Mouse (Mus musculus) lung, embryonic 14.5 days (tissue): Measurements from ENCODE around the gene Ccdc124. TPM values are rescaled to one million over a fixed set of nuclear protein-coding genes. Genes with fewer than 3 reads are reported as not detected.

Experiments
- ATAC-seq: fragments of 200-750 bp; cut with Nextera tagmentation; 2 replicates; pipeline ENCODE4 v1.8.0; 2017; ENCODE audit warnings: mild to moderate bottlenecking, moderate TSS enrichment, moderate library complexity; ENCODE audit not compliant: insufficient read depth
- DNase-seq: peaks from one replicate; pipeline ENCODE4 v3.0.0-alpha.2; 2015
- H3K27ac ChIP-seq: fragments of 300-500 bp; sonication (generic); 2 replicates; pipeline ENCODE4 v1.5.1; 2014; ENCODE audit warnings: low read depth, mild to moderate bottlenecking, moderate library complexity
- H3K27me3 ChIP-seq: fragments of 300-500 bp; sonication (generic); 2 replicates; pipeline ENCODE4 v1.6.1; 2014; ENCODE audit warnings: low read length, control low read depth; ENCODE audit not compliant: insufficient read depth
- H3K36me3 ChIP-seq: fragments of 300-500 bp; sonication (generic); 2 replicates; pipeline ENCODE4 v1.6.1; 2014; ENCODE audit warnings: control low read depth; ENCODE audit not compliant: insufficient read depth
- H3K4me1 ChIP-seq: fragments of 300-500 bp; sonication (generic); 2 replicates; pipeline ENCODE4 v1.6.1; 2014; ENCODE audit warnings: antibody characterized with exemption, control low read depth; ENCODE audit not compliant: insufficient read depth
- H3K4me2 ChIP-seq: fragments of 300-500 bp; sonication (generic); 2 replicates; pipeline ENCODE4 v1.6.1; 2014; ENCODE audit warnings: mild to moderate bottlenecking
- H3K4me3 ChIP-seq: fragments of 300-500 bp; sonication (generic); 2 replicates; pipeline ENCODE4 v1.5.1; 2014; ENCODE audit warnings: low read depth, low read length
- H3K9ac ChIP-seq: fragments of 300-500 bp; sonication (generic); 2 replicates; pipeline ENCODE4 v1.6.1; 2014
- H3K9me3 ChIP-seq: fragments of 300-500 bp; sonication (generic); 2 replicates; pipeline ENCODE4 v1.6.1; 2016; ENCODE audit warnings: low read depth, low read length, control low read depth
- CTCF ChIP-seq: IDR thresholded peaks from 2 replicates; pipeline ENCODE4 v1.5.1; 2016; ENCODE audit warnings: antibody characterized with exemption, low read depth
- WGBS: fragments of 180-500 bp; shearing (Covaris S2); extraction: QIAGEN DNeasy Blood & Tissue Kit; methylation state at CpG from one replicate; pipeline ENCODE4 v1.1.7; 2014; 5-methylcytosine and 5-hydroxymethylcytosine counted together
- polyA plus RNA-seq: library from polyadenylated mRNA; unstranded; fragments of >200 nt; fragmentation: Nextera tagmentation; extraction: Ambion mirVana; gene quantifications from 2 replicates; pipeline ENCODE4 v1.2.1, GENCODE M21; 2014

Gene Ccdc124
- 121 and 125 TPM in 2 replicates for polyA plus RNA-seq

GRCm38 (mm10) chr8:70873364-70873985 is at the start of gene Ccdc124:
TSS of gene Ccdc124 (minus strand) at chr8:70873935.
- TF ChIP-seq CTCF = peak; percentile 95
- Histone ChIP-seq H3K4me1 (peaks cover 5% of the 10 kb centered on the region; the same call in 1 of the 2 replicates), H3K36me3 (0 out of 2 replicates have a peak, but pooled peaks cover 4% of the 10 kb centered on the region), H3K27me3 (no peaks in the 10 kb centered on the region), H3K4me3 (peak within 1 kb of the TSS; percentile 92), H3K9me3 (no peaks in the 10 kb centered on the region), H3K4me2 (peak within 1 kb of the TSS; percentile 83), H3K9ac (peak within 1 kb of the TSS; percentile 83), H3K27ac (peak within 1 kb of the TSS; percentile 88)
- DNase-seq (peak; percentile 98), ATAC-seq (peak; percentile 90)
- 1% methylated on average over 46 of the region's 46 CpGs for WGBS

GRCm38 (mm10) chr8:70920049-70920922 is 46.6 kb upstream of the Ccdc124 start:
- Histone ChIP-seq H3K36me3 (peaks cover 46% of the 10 kb centered on the region), H3K27me3 (no peaks in the 10 kb centered on the region), H3K9me3 (no peaks in the 10 kb centered on the region), H3K27ac (no peak overlapping the region), H3K4me2 (no peak overlapping the region), H3K9ac (no peak overlapping the region), H3K4me3 (no peak overlapping the region), H3K4me1 (no peaks in the 10 kb centered on the region)
- TF ChIP-seq CTCF = no peak
- peak; percentile 50; the same call in 1 of the 2 replicates for ATAC-seq
- 70% methylated on average over 9 of the region's 9 CpGs for WGBS
- DNase-seq = peak; percentile 39

GRCm38 (mm10) chr8:70914704-70915103 is 41.0 kb upstream of the Ccdc124 start:
- H3K4me2 ChIP-seq = no peak overlapping the region
- no peaks in the 10 kb centered on the region for H3K9me3 ChIP-seq
- no peak overlapping the region for H3K9ac ChIP-seq
- DNase-seq = no peak
- TF ChIP-seq CTCF = no peak
- peaks cover 85% of the 10 kb centered on the region for H3K36me3 ChIP-seq
- ATAC-seq = no peak
- 92% methylated on average over 17 of the region's 17 CpGs for WGBS
- H3K27me3 ChIP-seq = no peaks in the 10 kb centered on the region
- H3K4me1 ChIP-seq = no peaks in the 10 kb centered on the region
- no peak overlapping the region for H3K27ac ChIP-seq
- H3K4me3 ChIP-seq = no peak overlapping the region

- DNase-seq = no peak
- Histone ChIP-seq H3K4me3 (no peak overlapping the region), H3K27ac (no peak overlapping the region), H3K9me3 (no peaks in the 10 kb centered on the region), H3K36me3 (peaks cover 77% of the 10 kb centered on the region), H3K4me2 (no peak overlapping the region), H3K27me3 (no peaks in the 10 kb centered on the region), H3K4me1 (no peaks in the 10 kb centered on the region), H3K9ac (no peak overlapping the region)
- no peak for TF ChIP-seq CTCF
- no peak for ATAC-seq
- 94% methylated on average over 26 of the region's 26 CpGs for WGBS
Measured at GRCm38 (mm10) chr8:70913523-70913922, 39.8 kb upstream of the Ccdc124 start.

- no peak overlapping the region for H3K9ac ChIP-seq
- TF ChIP-seq CTCF = no peak
Measured at GRCm38 (mm10) chr8:70912955-70913354, 39.2 kb upstream of the Ccdc124 start.

GRCm38 (mm10) chr8:70911596-70911995 is 37.9 kb upstream of the Ccdc124 start:
- peaks cover 59% of the 10 kb centered on the region for H3K36me3 ChIP-seq
- DNase-seq (no peak), ATAC-seq (no peak)
- no peak overlapping the region for H3K9ac ChIP-seq
- H3K9me3 ChIP-seq = no peaks in the 10 kb centered on the region
- peak; percentile 47 for TF ChIP-seq CTCF
- no peak overlapping the region for H3K4me3 ChIP-seq
- peaks cover 7% of the 10 kb centered on the region for H3K4me1 ChIP-seq
- H3K4me2 ChIP-seq = no peak overlapping the region
- H3K27ac ChIP-seq = no peak overlapping the region
- H3K27me3 ChIP-seq = no peaks in the 10 kb centered on the region
- WGBS = 78% methylated on average over 5 of the region's 5 CpGs

More at GRCm38 (mm10) chr8:70912955-70913354, 39.2 kb upstream of the Ccdc124 start:
- 90% methylated on average over 30 of the region's 30 CpGs for WGBS
- H3K4me1 ChIP-seq = no peaks in the 10 kb centered on the region
- H3K9me3 ChIP-seq = no peaks in the 10 kb centered on the region
- H3K4me3 ChIP-seq = no peak overlapping the region
- no peaks in the 10 kb centered on the region for H3K27me3 ChIP-seq
- H3K4me2 ChIP-seq = no peak overlapping the region
- no peak for ATAC-seq
- H3K27ac ChIP-seq = no peak overlapping the region
- peaks cover 72% of the 10 kb centered on the region for H3K36me3 ChIP-seq
- DNase-seq = no peak

GRCm38 (mm10) chr8:70907518-70907917 is 33.8 kb upstream of the Ccdc124 start:
- TF ChIP-seq CTCF = no peak
- H3K4me1 ChIP-seq = peaks cover 15% of the 10 kb centered on the region
- no peak overlapping the region for H3K4me3 ChIP-seq
- no peak overlapping the region for H3K9ac ChIP-seq
- WGBS = 87% methylated on average over 2 of the region's 2 CpGs
- ATAC-seq (no peak), DNase-seq (no peak)
- H3K4me2 ChIP-seq = no peak overlapping the region
- no peak overlapping the region for H3K27ac ChIP-seq
- no peaks in the 10 kb centered on the region for H3K27me3 ChIP-seq
- no peaks in the 10 kb centered on the region for H3K9me3 ChIP-seq
- H3K36me3 ChIP-seq = peaks cover 20% of the 10 kb centered on the region
